Mouse (Mus musculus) neural tube, embryonic 10.5 days (tissue): Measurements from ENCODE around the gene Pabpn1l.
"Not testable (repeated sequence)": the region's sequence is repeated elsewhere in the genome, so short reads cannot be mapped to it uniquely, and the experiment has no call there.

Experiments
- DNase-seq: peaks from one replicate; pipeline ENCODE4 v3.0.0-alpha.2; 2017; ENCODE audit warnings: low spot score; ENCODE audit errors: extremely low spot score

Gene Pabpn1l

DNA sequence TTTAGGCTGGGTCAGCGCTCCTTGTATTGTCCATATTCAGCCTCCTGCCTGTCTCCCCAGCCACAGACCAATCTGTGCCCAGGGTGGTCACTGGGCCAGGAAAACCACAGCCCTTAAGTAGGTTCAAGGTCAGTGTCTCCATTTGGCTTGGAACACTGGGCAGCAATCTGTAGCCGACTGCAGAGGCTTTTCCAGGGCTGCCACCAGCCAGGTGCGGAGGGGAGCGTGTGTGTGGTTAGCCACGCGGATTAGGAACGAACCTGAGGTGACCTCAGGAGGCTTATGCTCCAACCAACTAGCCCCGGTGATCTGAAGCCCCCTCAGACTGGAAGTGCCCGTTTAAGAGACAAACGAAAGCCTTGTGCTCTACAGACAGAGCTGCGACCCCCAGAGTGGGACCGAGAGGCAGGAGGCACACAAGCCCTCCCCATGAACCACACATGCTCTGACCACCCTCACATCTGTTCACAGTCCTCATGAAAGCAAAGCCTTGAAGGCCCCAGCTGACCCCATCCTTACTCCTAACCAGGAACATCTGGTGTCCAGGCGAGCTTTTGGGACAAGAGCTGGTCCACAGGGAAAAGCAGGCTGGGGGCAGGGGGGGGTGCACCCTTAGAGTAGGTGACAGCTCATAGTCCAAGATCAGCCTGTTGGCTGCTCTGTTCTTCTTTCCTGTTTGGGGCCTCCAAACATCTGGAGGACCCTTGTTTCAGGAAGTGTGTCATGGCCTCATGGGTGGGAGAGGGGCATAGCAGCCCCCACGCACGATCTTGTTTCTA, 25.8 kb upstream of the Pabpn1l start:
- peak; percentile 44 for DNase-seq

DNA sequence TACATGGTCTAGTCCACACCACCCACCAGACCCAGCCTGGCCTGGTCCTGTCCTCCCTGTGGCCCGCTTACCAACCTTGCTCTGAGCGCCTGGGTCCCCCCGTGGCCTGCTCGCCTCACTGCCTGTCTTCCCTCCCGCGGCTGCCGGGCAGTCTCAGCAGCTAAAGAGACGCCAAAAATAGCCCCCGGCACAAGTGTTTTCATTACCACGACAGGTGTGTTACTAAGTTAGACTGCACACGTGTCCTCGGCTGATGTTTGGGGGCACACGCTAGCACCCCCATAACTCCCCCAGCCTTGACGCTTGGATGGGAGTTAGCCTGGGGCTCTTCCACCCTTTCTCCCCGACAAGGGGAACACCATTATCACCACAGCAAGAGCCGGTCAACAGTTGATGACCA, 23.8 kb upstream of the Pabpn1l start:
- no peak for DNase-seq

DNA sequence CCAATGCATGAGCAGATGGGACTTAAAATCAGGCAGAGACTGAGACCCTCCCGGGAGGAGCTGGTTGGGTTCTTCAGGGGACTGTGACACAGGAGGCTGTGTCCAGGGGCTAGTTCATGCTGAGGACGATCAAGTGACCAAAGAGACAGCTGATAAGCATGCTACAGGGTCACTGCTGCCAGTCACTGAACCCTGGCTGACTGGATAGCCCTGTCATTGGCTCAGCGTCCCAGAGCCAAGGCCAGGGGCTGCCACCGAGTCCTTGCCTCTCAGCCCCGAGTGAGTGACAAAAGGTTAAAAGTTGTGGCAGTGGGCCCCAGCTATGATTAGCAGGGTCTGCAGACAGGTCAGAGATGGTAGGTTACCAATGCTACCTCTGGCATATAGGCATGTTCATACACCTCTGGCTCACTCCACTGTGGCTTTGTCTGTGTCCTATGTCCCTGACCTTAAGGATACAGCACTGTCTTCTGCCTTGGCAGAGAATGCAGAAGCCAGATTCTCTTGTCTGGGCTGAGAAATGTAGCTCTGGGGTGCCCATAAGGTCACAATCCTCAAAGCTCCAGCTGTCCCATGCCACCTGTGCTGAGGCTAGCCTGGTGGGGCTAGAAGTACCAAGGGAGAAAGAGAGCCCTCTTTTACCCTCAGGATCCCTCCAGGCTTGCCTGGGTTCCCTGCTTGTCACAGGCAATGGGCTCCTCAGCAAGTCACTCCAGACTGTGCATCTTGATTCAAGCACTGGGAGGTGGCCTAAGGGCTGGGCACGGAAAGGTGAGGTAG, 21.8 kb upstream of the Pabpn1l start:
- DNase-seq, result no peak

DNA sequence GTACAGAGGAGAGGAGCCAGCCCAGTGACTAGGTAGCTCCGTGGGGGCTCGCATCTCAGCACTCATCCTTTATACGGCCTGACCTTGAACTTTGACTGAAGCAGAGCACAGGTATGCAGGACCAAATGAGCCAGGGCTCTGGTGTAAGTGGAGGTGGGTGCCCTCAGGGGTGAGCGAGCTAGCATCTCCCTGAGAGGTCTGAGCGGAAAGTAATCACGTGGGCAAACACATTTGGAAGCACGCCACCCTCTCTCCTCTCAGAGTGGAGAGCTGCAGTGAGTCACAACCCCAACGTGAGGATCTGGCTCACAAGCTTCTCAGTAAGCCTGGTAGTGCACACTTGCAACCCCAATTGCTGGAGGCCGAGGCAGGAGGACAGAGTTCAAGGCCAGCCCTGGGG, 19.5 kb upstream of the Pabpn1l start:
- DNase-seq, result no peak

DNA sequence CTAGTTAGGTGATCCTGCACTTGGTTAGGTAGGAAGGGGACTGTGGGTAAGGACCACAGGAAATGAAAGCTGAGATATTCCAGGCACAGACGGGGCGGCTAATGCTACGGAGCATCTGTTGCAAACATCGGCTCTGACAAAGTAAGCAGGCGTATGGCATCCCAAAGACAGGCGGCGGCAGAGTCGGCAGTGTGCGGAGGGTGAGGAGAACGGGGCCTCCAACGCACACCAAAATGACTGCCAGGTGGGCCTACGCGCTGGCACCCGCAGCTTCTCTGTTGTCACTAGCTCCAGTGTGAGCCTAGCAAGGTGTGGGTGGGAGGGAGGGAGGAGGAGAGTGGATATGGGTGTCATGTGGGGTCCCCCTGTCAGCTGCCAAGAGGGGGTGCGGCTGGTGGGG, 18.9 kb upstream of the Pabpn1l start:
- DNase-seq, result no peak

DNA sequence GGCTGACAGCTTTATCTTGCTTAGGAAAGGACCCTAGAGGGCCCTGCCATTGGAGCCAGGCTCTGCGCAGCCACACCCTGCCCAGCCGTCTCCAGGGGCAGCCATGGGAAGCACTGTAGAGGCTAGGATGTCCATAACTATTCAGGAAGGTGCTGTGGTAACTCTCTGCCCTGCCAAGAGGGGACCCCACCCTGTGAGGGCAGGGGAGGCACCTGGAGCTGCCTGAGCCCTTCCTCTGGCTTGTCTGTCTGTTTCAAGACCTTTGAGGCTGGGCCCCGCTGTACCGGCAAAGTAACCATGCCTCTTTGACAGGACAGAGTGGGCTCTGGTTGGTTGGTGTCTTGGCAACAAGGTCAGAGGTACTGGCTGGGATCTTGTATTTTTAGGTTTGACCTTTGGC, 18.3 kb upstream of the Pabpn1l start:
- DNase-seq, result no peak

DNA sequence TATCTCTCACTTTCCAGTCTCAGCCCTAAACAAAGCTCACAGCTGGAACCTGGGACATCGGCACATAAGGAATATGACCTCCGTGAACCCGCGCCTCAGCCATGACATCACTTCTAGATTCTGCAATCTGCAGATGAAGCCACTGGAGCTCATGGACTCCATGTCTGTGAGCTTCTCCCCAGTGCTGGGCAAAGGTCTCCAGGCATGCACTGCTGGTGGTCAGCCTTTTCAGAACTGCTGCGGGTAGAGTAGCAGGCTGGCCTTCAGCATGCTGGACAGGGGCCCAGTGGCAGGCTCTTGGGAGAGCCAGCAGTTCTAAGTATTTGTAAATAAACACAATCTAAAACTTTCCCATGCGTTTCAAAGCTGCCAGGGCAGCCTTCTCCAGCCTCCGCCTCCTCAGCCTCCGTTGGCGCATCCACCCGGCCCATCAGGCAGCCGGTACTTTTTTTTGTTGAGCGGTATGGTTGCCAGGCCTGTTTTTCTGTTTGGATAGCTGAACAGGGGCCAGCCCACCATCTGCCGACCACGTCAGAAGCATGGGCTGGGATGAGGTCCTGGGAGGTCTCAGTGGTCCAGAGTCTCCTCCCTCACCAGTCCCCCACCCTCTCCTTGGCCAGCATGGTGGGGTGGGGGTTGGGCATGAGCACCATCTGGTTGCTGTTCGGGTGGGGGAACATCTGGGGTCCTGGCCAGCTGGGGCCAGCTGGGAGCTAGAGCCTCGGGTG, 17.1 kb upstream of the Pabpn1l start:
- peak; percentile 55 for DNase-seq

DNA sequence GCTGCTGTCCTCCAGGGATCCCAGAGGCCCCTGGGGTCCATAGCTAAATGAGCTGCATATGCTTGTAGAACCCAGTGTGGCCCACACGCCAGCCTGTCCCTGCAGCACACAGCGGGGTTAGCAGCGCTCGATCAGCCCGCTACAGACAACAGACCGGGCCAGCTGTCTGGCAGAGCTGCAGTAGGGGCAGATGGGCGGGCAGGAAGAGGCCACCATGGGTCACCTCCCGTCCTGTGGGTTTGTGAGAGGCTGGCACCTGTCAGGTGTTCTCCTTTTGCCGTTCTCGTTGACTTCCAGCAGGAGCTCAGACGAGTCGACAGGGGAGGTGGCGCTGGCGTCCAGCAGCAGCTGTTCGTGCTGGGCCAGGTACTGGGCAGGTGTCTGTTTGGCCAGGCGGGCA, 16.1 kb upstream of the Pabpn1l start:
- peak; percentile 32 for DNase-seq

DNA sequence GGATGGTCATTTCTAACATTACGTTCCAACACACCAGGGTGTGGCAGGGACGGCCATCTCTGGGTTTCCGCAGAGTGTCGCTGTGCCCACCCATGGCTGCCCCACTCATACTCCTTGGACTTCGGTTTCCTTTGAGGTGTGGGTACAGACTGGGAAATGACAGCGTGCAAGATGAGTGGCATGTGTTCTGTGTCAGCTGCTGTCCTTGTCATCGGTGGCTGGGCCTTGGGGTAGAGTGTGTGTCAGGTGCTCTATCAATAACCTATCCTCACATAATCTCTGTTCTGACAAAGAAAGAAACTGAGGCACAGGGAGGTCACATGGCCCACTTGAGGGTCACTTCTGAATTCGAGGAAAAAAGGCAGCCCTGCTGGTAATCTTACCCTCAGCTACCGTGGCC, 14.7 kb upstream of the Pabpn1l start:
- no peak for DNase-seq

DNA sequence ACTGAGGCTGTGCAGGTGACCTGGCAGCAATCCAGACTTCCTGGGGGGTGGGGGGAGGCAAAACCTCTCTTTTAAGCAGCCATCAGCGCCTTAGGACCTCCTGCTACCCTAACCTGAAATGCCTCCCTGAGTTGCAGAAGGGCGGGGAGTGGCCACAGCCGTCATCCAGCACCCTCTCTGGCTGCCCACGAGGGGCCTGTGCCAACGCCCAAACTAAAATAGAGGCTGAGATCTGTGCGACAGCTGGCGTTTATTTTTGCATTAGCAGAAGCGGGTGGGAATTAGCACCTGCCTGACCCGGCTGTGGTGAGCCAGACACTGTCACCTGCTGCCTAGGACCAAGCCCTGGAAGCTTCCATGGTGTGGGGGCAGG, 14.2 kb upstream of the Pabpn1l start:
- DNase-seq, result no peak

DNA sequence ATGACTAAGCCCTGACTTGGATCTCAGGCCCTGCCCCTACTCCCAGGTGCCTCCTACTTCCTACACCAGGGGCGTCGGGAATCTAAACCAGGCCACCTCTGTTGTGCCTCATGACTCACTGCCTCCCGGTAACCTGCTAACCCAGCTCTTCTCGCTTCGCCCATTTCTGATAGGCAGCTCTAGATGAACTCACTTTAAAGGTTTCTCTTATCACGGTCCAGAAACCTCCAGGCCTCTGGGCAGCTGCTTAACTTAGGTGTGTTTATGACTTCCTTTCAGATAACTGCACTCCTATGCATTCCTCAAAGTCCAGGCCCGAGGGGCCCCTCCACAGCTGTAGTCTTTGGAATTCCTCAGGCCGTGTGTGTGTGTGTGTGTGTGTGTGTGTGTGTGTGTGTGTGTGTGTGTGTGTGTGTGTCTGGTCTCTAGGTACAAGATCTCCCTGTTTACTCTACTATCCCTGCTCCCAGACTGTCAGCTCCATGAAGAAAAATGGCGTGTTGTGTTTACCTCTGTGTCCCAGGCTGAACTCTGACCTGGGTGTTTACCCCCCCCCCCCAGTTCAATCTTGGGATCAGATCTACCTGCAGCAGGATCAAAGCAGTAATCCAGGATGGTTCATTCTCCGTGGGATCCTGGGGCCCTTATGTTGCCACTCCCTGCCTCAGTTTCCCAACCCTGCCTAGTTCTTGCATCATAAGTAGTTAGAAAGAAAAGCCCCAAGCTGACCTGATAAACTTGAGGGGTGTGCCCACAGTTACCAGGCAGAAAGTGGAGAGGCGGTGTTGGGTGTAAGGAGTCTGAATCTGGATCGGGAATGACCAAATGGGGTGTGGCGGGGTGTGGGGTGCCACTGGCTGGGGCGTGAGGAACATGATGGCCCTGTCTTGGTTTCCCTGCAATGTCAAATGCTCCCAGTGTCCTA, 13.6 kb upstream of the Pabpn1l start:
- DNase-seq, result peak; percentile 37

DNA sequence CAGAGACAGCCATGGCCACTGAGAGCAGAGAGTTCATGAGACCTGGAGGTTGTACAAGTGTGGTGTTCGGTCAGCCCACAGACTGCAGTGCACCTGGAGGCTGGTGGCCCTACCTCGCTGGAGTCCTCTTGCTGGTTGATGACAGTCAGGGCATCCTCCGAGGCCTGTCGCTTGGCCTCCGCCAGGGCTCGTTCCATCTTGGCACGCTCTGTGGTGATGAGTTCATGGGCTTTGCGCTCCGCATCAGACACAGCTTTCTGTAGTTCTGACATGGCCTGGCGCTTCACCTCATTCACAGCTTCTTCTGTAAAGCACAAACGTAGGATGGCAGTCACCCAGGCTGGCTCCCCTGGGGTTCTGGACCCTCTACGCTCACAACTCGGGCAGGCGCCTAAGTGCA, 10.7 kb upstream of the Pabpn1l start:
- DNase-seq, result no peak

DNA sequence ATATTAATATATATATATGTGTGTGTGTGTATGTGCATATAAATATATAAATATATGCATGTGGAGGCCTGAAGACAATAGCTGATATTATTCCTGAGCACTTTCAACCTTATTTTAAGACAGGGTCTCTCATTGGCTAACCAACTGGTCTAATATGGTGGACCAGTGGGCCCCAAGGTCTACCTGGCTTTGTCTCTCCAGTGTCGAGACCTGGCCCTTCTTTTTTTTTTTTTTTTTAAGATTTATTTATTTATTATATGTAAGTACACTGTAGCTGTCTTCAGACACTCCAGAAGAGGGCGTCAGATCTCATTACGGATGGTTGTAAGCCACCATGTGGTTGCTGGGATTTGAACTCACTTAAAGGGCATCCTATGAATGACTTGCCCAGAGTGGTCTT, 9.6 kb upstream of the Pabpn1l start:
- DNase-seq, result not testable (repeated sequence)

DNA sequence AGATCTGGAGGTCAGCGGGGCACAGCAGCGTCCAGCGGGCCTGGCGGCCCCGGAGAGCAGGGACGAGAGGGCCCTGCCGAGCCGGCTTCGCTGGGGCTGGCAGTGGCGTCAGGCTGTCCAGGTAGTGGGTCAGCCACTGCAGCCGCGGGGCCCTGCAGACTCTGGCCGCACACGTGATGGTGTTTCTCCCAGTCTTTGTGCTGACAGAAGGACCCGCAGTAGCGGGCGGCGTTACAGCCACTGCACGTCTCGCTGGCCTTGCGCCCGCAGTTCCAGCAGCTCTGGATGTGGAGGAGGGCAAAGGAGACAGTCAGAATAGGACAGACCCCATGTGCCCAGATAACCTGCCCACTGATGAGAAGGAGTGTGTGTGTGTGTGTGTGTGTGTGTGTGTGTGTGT, 8.2 kb upstream of the Pabpn1l start:
- DNase-seq, result no peak

DNA sequence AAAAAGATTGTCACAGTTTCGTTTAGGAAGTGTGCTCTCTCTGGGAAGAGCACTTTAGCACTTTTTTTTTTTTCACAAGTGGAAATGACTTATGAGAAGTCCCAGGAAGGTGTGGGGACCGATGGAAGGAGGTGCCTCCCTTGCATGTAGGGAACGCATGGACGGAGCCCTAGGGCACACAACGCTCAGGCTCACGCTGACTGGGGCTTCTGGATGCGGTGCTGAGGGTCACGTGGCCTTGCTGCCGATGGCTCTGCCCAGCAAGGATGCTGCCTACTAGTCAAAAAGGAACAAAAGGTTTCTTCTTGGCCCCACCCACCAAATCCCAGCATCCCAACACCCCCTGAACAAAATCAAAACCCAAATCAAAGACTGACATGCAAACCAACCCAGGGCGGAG, 6.8 kb upstream of the Pabpn1l start:
- DNase-seq, result no peak

DNA sequence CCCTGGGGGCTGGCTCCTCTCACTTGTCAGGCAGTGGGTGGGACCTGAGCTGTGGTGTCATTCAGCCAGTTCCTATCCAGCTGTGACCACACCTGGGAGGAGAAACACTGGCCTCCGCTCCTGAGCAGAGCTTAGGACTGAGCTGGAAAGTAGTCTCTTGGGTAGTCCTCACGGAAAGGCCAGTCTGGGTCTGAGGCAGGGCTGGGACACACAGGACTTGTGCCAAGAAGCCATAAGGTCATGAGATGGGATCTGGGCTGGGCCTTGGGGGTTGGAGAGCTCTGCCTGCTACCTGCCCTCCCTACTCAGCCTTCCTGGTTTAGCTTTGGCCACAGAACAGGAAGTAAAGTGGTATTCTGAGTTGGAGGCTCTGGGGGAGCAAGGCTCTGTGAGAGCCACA, 4.4 kb upstream of the Pabpn1l start:
- no peak for DNase-seq

DNA sequence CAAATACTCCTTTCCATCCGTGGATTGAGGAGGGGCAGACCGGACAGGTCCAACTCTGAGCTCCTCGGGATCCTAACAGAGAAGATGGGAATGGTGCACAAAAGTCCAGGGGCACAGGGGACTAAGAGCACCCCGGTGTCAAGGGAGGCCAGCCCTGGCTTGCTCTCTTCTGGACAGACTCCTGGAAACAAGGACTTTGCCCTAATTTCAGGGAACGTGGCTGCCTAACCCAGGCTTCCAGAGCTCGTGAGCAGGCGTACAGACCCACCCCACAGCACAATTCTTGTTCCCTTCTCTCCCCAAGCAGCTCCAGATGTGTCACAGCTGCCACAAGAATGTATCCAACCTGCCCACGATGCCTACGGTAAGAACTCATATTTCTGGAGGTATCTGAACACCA, 3.3 kb upstream of the Pabpn1l start:
- no peak for DNase-seq

DNA sequence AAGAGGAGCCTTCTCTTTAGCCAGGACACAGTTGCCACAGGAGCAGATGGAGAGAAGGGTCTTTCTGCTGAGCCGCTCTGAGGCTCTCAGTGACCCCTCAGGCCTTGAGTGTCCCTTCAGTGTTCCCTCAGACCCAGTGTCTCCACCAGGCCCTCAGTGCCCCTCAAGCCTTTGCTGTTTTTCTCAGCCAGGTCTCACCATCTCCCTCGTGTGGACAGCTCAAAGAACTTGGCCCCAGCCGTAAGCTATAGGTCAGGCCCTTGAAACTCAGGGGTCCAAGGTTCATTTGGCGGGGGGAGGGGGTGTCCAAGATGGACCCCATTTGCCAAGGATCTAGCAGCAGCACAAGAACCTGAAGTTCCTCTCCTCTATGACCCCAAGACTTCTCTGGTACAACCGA, 2.1 kb upstream of the Pabpn1l start:
- no peak for DNase-seq

DNA sequence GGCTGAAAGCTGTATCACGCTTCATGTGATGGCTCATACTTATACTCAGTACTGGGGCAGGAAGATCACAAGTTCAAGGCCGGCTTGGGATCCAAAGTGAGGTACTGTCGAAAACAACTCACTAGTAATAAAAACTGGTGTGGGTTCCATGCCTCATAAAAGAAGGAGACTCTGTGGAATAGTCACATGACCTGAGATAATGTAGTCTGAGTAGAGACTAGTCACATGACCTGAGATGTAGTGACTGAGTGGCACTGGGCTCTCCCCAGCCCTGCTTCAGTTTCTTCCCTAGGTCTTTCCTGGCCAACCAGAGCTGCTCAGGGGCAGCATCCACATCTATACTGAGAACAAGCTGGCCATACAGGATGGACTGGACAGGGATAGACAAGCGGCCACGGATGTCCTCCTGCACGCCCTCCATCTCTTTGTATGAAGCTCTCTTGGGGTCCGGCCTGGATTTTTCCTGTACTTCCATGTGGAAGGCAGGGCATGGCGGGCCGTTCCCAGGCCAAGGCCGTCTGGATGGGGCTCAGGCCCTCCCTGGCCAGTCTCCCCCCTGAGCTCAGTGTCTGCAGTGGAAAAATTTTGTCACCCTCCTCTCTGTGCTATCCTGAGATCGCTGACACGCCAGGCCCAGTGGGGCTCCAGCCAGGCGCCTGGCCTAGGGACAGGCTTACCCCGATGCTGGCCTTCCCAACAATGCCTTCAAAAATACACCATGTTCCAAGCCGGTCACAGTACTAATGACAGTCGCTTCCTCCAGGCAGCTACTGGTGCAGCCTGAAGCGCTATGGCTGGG, 1.5 kb upstream of the Pabpn1l start:
- no peak for DNase-seq

DNA sequence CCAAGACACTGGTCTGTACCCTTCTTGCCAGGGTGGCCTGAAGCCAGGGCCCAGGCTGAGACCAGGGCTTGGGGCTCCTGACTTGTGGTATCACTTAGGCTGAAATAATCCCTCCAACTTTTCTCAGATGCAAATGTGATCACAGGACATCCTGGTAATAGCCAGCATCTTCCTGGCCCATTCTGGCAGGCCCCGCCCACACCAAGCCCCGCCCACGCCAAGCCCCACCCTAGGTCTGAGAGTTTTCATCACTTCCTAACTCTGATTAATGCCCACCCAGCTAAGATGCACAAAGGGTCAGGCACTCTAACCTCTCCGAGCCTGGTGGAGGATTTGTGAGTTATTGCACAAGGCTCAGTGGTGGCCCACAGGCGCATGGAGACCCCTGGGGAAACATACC, 2.1 kb downstream of the Pabpn1l start:
- DNase-seq, result no peak
